Mouse (Mus musculus) hindbrain, embryonic 16.5 days (tissue): ENCODE measurements around the gene Wwc2. TPM values are rescaled to one million over a fixed set of nuclear protein-coding genes. Genes with fewer than 3 reads are reported as not detected.
A peak's percentile ranks its signal among the peaks of the same experiment; 100 is the strongest.

Experiments used
- ATAC-seq: fragments of 200-750 bp; cut with Nextera tagmentation; 2 replicates; pipeline ENCODE4 v1.8.0; 2017; ENCODE audit warnings: moderate TSS enrichment, moderate library complexity
- H3K27ac ChIP-seq: fragments of 300-500 bp; sonication (generic); 2 replicates; pipeline ENCODE4 v1.5.1; 2014; ENCODE audit warnings: low read depth, mild to moderate bottlenecking, control low read depth, low read length, moderate library complexity
- H3K27me3 ChIP-seq: fragments of 300-500 bp; sonication (generic); replicated peaks from 2 replicates; pipeline ENCODE4 v1.6.1; 2014; ENCODE audit warnings: low read length; ENCODE audit not compliant: control insufficient read depth, insufficient read depth
- H3K36me3 ChIP-seq: fragments of 300-500 bp; sonication (generic); 2 replicates; pipeline ENCODE4 v1.6.1; 2014; ENCODE audit warnings: mild to moderate bottlenecking, low read length, moderate library complexity, mixed read lengths; ENCODE audit not compliant: control insufficient read depth, insufficient read depth
- H3K4me1 ChIP-seq: fragments of 300-500 bp; sonication (generic); 2 replicates; pipeline ENCODE4 v1.6.1; 2014; ENCODE audit warnings: low read depth, low read length; ENCODE audit not compliant: control insufficient read depth, insufficient read depth
- H3K4me2 ChIP-seq: fragments of 300-500 bp; sonication (generic); 2 replicates; pipeline ENCODE4 v1.6.1; 2014; ENCODE audit warnings: mild to moderate bottlenecking, low read length, control low read depth, moderate library complexity
- H3K4me3 ChIP-seq: fragments of 300-500 bp; sonication (generic); 2 replicates; pipeline ENCODE4 v1.5.1; 2014; ENCODE audit warnings: mild to moderate bottlenecking, low read length, control low read depth, moderate library complexity
- H3K9ac ChIP-seq: fragments of 300-500 bp; sonication (generic); 2 replicates; pipeline ENCODE4 v1.6.1; 2014; ENCODE audit warnings: low read depth, mild to moderate bottlenecking, control low read depth, low read length, moderate library complexity
- H3K9me3 ChIP-seq: fragments of 300-500 bp; sonication (generic); 2 replicates; pipeline ENCODE4 v1.6.1; 2014; ENCODE audit warnings: mild to moderate bottlenecking, low read length, moderate library complexity; ENCODE audit not compliant: control insufficient read depth
- WGBS: fragments of 180-500 bp; shearing (Covaris S2); extraction: QIAGEN DNeasy Blood & Tissue Kit; methylation state at CpG from one replicate; pipeline ENCODE4 v1.1.7; 2014; 5-methylcytosine and 5-hydroxymethylcytosine counted together
- polyA plus RNA-seq: library from polyadenylated mRNA; unstranded; fragments of >200 nt; fragmentation: Nextera tagmentation; extraction: Ambion mirVana; gene quantifications from 2 replicates; pipeline ENCODE4 v1.2.1, GENCODE M21; 2015

The Wwc2 gene
- polyA plus RNA-seq, 1 experiment from 2014 or later: 5.4 TPM

- Histone ChIP-seq H3K4me3 (no peak overlapping the region), H3K4me1 (peaks cover 4% of the 10 kb centered on the region), H3K9me3 (no peaks in the 10 kb centered on the region), H3K9ac (no peak overlapping the region), H3K27ac (no peak overlapping the region), H3K27me3 (no peaks in the 10 kb centered on the region), H3K36me3 (no peaks in the 10 kb centered on the region), H3K4me2 (no peak overlapping the region)
- ATAC-seq: no peak
- 89% methylated on average over 6 of the region's 6 CpGs for WGBS
Observed at GRCm38 (mm10) chr8:47995391-47995790, 4.7 kb upstream of the Wwc2 start.

- H3K4me2 ChIP-seq: no peak overlapping the region
- H3K9me3 ChIP-seq: no peaks in the 10 kb centered on the region
- no peak overlapping the region for H3K27ac ChIP-seq
- peaks cover 4% of the 10 kb centered on the region for H3K4me1 ChIP-seq
- no peaks in the 10 kb centered on the region for H3K27me3 ChIP-seq
- no peak overlapping the region for H3K4me3 ChIP-seq
- no peak overlapping the region for H3K9ac ChIP-seq
- WGBS: 68% methylated on average over 25 of the region's 25 CpGs
- no peaks in the 10 kb centered on the region for H3K36me3 ChIP-seq
- no peak for ATAC-seq
Observed at GRCm38 (mm10) chr8:47994618-47995274, 4.0 kb upstream of the Wwc2 start.

- Histone ChIP-seq H3K4me3 (peak overlapping the region; percentile 96), H3K4me2 (peak overlapping the region; percentile 97), H3K36me3 (no peaks in the 10 kb centered on the region), H3K9ac (peak overlapping the region; percentile 96), H3K27ac (peak overlapping the region; percentile 85), H3K9me3 (no peaks in the 10 kb centered on the region), H3K4me1 (peaks cover 18% of the 10 kb centered on the region), H3K27me3 (no peaks in the 10 kb centered on the region)
- ATAC-seq: peak; percentile 96
- WGBS: under 1% methylated on average over 40 of the region's 45 CpGs
Observed at GRCm38 (mm10) chr8:47990386-47990772, 345 bp downstream of the Wwc2 start.

- peaks cover 21% of the 10 kb centered on the region for H3K4me1 ChIP-seq
Observed at GRCm38 (mm10) chr8:47989655-47990385, 904 bp downstream of the Wwc2 start.

GRCm38 (mm10) chr8:47989211-47989610, 1.5 kb downstream of the Wwc2 start:
- peak overlapping the region; percentile 97 for H3K4me2 ChIP-seq
- H3K27ac ChIP-seq: no peak overlapping the region
- H3K36me3 ChIP-seq: no peaks in the 10 kb centered on the region
- peaks cover 21% of the 10 kb centered on the region for H3K4me1 ChIP-seq
- no peaks in the 10 kb centered on the region for H3K9me3 ChIP-seq
- H3K27me3 ChIP-seq: no peaks in the 10 kb centered on the region
- no peak for ATAC-seq
- 16% methylated on average over 8 of the region's 8 CpGs for WGBS
- peak overlapping the region; percentile 96 for H3K9ac ChIP-seq
- H3K4me3 ChIP-seq: peak overlapping the region; percentile 96

More at GRCm38 (mm10) chr8:47989655-47990385, 904 bp downstream of the Wwc2 start:
- peak overlapping the region; percentile 85 for H3K27ac ChIP-seq
- H3K4me2 ChIP-seq: peak overlapping the region; percentile 97
- H3K9me3 ChIP-seq: no peaks in the 10 kb centered on the region
- peak overlapping the region; percentile 96 for H3K4me3 ChIP-seq
- no peaks in the 10 kb centered on the region for H3K36me3 ChIP-seq
- no peaks in the 10 kb centered on the region for H3K27me3 ChIP-seq
- peak; percentile 32 for ATAC-seq
- under 1% methylated on average over 44 of the region's 66 CpGs for WGBS
- peak overlapping the region; percentile 96 for H3K9ac ChIP-seq

- Histone ChIP-seq H3K36me3 (no peaks in the 10 kb centered on the region), H3K9ac (no peak overlapping the region), H3K4me2 (0 out of 2 replicates have a peak overlapping the region, but pooled peaks have one; percentile 6), H3K4me3 (no peak overlapping the region), H3K27me3 (no peaks in the 10 kb centered on the region), H3K9me3 (no peaks in the 10 kb centered on the region), H3K27ac (no peak overlapping the region), H3K4me1 (peaks cover 21% of the 10 kb centered on the region)
- WGBS: 79% methylated on average over 15 of the region's 15 CpGs
- ATAC-seq: no peak
Observed at GRCm38 (mm10) chr8:47988111-47988510, 2.6 kb downstream of the Wwc2 start.

- Histone ChIP-seq H3K9me3 (no peaks in the 10 kb centered on the region), H3K27me3 (no peaks in the 10 kb centered on the region), H3K4me2 (peak overlapping the region; percentile 3; the same call in 1 of the 2 replicates), H3K4me1 (peaks cover 17% of the 10 kb centered on the region), H3K36me3 (no peaks in the 10 kb centered on the region), H3K4me3 (no peak overlapping the region), H3K27ac (no peak overlapping the region), H3K9ac (no peak overlapping the region)
- 32% methylated on average over 10 of the region's 10 CpGs for WGBS
- ATAC-seq: no peak
Observed at GRCm38 (mm10) chr8:47985644-47986043, 5.1 kb downstream of the Wwc2 start.

GRCm38 (mm10) chr8:47985243-47985642, 5.5 kb downstream of the Wwc2 start:
- H3K4me1 ChIP-seq: peaks cover 17% of the 10 kb centered on the region

GRCm38 (mm10) chr8:47981075-47981474, 9.6 kb downstream of the Wwc2 start:
- WGBS: 91% methylated on average over 6 of the region's 6 CpGs
- no peaks in the 10 kb centered on the region for H3K9me3 ChIP-seq
- no peak overlapping the region for H3K9ac ChIP-seq
- no peak overlapping the region for H3K27ac ChIP-seq
- ATAC-seq: no peak
- H3K36me3 ChIP-seq: no peaks in the 10 kb centered on the region
- H3K4me2 ChIP-seq: no peak overlapping the region
- peaks cover 7% of the 10 kb centered on the region for H3K4me1 ChIP-seq
- no peaks in the 10 kb centered on the region for H3K27me3 ChIP-seq
- no peak overlapping the region for H3K4me3 ChIP-seq

More at GRCm38 (mm10) chr8:47985243-47985642, 5.5 kb downstream of the Wwc2 start:
- Histone ChIP-seq H3K27me3 (no peaks in the 10 kb centered on the region), H3K4me2 (no peak overlapping the region), H3K36me3 (no peaks in the 10 kb centered on the region), H3K27ac (no peak overlapping the region), H3K9ac (no peak overlapping the region), H3K9me3 (no peaks in the 10 kb centered on the region), H3K4me3 (no peak overlapping the region)
- no peak for ATAC-seq
